Mouse (Mus musculus): ENCODE results near the gene Ppp6r3.

DNA sequence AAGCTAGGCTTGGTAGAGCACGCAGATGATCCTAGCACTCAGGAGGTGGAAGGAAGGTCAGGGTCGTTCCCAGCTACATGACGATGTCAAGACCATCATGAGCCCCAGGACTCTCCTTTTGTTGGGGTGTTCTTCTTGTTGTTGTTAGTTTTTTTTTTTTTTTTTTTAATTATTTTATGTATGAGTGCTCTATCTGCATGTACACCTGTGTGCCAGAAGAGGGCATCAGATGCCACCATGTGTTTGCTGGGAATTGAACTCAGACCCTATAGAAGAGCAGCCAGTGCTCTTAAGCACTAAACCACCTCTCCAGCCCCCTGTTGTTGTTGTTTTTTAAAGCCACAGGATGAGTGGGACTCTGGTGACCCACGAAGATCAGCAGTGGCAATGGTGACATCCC, 47.7 kb upstream of the Ppp6r3 start:
- TF ChIP-seq CTCF (IDR thresholded peaks at IDR 0.05; ENCODE audit: low read depth, low read length): no peak
- TF ChIP-seq TAL1 (conservative IDR thresholded peaks at IDR 0.05; ENCODE audit: low read depth, low read length): no peak
- TF ChIP-seq POLR2AphosphoS5 (IDR thresholded peaks at IDR 0.05; ENCODE audit: insufficient replicate concordance, low read depth, low read length): no peak
- no peak for TF ChIP-seq GATA1 (IDR thresholded peaks at IDR 0.05; ENCODE audit: borderline replicate concordance, low read length)
- TF ChIP-seq GATA2 (IDR thresholded peaks at IDR 0.05; ENCODE audit: borderline replicate concordance, low read depth, low read length): no peak

Data from G1E (cell line).